Mouse (Mus musculus) neural tube, embryonic 15.5 days (tissue): ENCODE results near the gene Slc29a4. TPM values are rescaled to one million over a fixed set of nuclear protein-coding genes. Genes with fewer than 3 reads are reported as not detected.

Source experiments
- ATAC-seq: fragments of 200-750 bp; cut with Nextera tagmentation; 2 replicates; pipeline ENCODE4 v1.8.0; 2017; ENCODE audit warnings: mild to moderate bottlenecking, moderate TSS enrichment, moderate library complexity; ENCODE audit not compliant: low FRiP score
- H3K27ac ChIP-seq: fragments of 300-500 bp; sonication (generic); replicated peaks from 2 replicates; pipeline ENCODE4 v1.5.1; 2015; ENCODE audit warnings: mild to moderate bottlenecking, inconsistent platforms
- H3K27me3 ChIP-seq: fragments of 300-500 bp; sonication (generic); replicated peaks from 2 replicates; pipeline ENCODE4 v1.6.1; 2015; ENCODE audit warnings: inconsistent platforms
- H3K36me3 ChIP-seq: fragments of 300-500 bp; sonication (generic); 2 replicates; pipeline ENCODE4 v1.6.1; 2015; ENCODE audit warnings: inconsistent platforms
- H3K4me1 ChIP-seq: fragments of 300-500 bp; sonication (generic); 2 replicates; pipeline ENCODE4 v1.6.1; 2015; ENCODE audit warnings: inconsistent platforms
- H3K4me2 ChIP-seq: fragments of 300-500 bp; sonication (generic); 2 replicates; pipeline ENCODE4 v1.6.1; 2015; ENCODE audit warnings: inconsistent platforms, mild to moderate bottlenecking, moderate library complexity
- H3K4me3 ChIP-seq: fragments of 300-500 bp; sonication (generic); replicated peaks from 2 replicates; pipeline ENCODE4 v1.5.1; 2015; ENCODE audit warnings: mild to moderate bottlenecking, inconsistent platforms
- H3K9ac ChIP-seq: fragments of 300-500 bp; sonication (generic); replicated peaks from 2 replicates; pipeline ENCODE4 v1.6.1; 2015; ENCODE audit warnings: mild to moderate bottlenecking, inconsistent platforms
- H3K9me3 ChIP-seq: fragments of 300-500 bp; sonication (generic); replicated peaks from 2 replicates; pipeline ENCODE4 v1.6.1; 2016; ENCODE audit warnings: inconsistent platforms
- WGBS: fragments of 180-500 bp; shearing (Covaris S2); methylation state at CpG from one replicate; pipeline ENCODE4 v1.1.7; 2015; ENCODE audit warnings: mixed read lengths; 5-methylcytosine and 5-hydroxymethylcytosine counted together
- polyA plus RNA-seq: library from polyadenylated mRNA; unstranded; fragments of >200 nt; fragmentation: Nextera tagmentation; extraction: Ambion mirVana; gene quantifications from 2 replicates; pipeline ENCODE4 v1.2.1, GENCODE M21; 2015

The Slc29a4 gene
- 72.5 and 82.4 TPM in 2 replicates for polyA plus RNA-seq

DNA sequence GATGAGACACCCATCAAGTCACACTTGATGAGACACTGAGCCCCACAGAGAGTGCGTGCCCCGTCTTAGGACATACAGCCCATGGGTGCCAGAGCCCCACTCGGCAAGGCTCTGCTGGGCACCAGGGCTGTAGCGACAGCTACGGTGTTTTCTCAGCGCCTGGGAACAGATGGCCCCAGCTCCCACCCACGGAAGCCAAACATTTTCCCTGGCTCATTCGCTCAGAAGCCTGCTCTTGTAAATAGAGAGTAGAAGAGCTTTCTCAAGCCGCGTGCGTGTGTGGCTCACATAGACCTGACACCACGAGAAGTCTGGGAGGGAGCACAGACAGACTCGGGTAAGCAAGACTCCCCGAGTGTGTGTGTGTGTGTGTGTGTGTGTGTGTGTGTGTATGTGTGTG is at the start of gene Slc29a4:
TSS of gene Slc29a4 (plus strand) at position 265 of the 400 bp plus-strand sequence.
- H3K4me2 ChIP-seq = no peak within 1 kb of the TSS
- ATAC-seq = no peak
- no peak within 1 kb of the TSS for H3K9ac ChIP-seq
- no peaks in the 10 kb centered on the region for H3K36me3 ChIP-seq
- no peaks in the 10 kb centered on the region for H3K9me3 ChIP-seq
- 41% methylated on average over 14 of the region's 14 CpGs for WGBS
- H3K27ac ChIP-seq = peak within 1 kb of the TSS; percentile 18; the same call in 1 of the 2 replicates
- peaks cover 29% of the 10 kb centered on the region for H3K4me1 ChIP-seq
- H3K4me3 ChIP-seq = no peak within 1 kb of the TSS
- 0 out of 2 replicates have a peak, but pooled peaks cover 3% of the 10 kb centered on the region for H3K27me3 ChIP-seq

DNA sequence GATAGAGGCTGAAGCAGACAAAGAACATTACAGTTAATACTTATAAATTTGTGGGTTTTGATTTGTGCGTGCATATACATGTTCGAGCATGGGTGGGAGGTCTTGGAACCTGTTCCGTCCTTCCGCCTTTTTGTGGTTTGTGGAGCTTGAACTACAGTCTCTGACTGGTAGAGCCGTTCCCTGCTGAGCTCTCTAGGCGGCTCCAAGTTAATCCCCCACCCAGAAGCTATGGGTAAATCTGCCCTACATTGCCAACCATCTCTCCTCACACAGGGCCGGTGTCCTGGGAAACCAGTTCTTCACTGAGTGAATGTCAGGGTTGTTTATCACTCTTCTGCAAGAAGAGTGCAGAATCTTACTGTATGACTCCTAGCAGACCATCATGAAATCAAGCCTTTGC is 44.1 kb upstream of the Slc29a4 start:
- H3K36me3 ChIP-seq = peaks cover 13% of the 10 kb centered on the region
- no peak overlapping the region for H3K9ac ChIP-seq
- H3K27me3 ChIP-seq = no peaks in the 10 kb centered on the region
- H3K9me3 ChIP-seq = peaks cover 5% of the 10 kb centered on the region; the same call in 1 of the 2 replicates
- no peak overlapping the region for H3K4me3 ChIP-seq
- peak overlapping the region; percentile 54; the same call in 1 of the 2 replicates for H3K27ac ChIP-seq
- no peak for ATAC-seq
- H3K4me2 ChIP-seq = no peak overlapping the region
- 67% methylated on average over 7 of the region's 7 CpGs for WGBS
- H3K4me1 ChIP-seq = peaks cover 17% of the 10 kb centered on the region

DNA sequence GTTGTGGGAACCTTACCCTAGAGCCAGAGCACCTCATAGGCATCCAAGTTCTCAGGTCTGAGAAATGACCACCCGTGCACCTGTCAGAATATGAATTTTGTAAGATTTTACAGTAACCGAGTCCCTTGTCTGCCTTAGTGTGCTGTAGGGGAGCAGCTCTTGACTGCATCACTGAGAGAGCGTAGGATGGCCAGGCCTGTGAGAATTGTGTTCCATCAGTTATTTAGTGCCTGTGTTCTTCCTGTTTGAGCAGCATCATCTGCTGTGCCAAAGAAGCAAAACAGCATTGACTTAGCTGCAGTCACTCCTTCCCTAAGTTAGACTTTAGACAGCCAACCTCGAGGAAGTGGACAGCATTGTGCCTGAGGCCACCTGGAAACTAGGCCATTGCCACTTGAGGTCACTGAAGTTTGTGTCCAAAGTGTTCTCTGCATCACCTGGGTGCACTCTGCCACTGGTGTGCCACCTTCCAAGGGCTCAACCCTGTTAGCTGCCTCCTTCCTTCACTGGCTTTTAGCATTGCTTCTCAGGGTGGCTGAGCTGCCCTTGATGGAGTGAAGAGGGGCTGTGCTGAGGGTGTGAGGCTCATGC is 42.8 kb upstream of the Slc29a4 start:
- peaks cover 17% of the 10 kb centered on the region for H3K4me1 ChIP-seq
- peaks cover 5% of the 10 kb centered on the region; the same call in 1 of the 2 replicates for H3K9me3 ChIP-seq
- H3K36me3 ChIP-seq = peaks cover 7% of the 10 kb centered on the region; the same call in 1 of the 2 replicates
- no peak overlapping the region for H3K9ac ChIP-seq
- no peak overlapping the region for H3K4me2 ChIP-seq
- no peaks in the 10 kb centered on the region for H3K27me3 ChIP-seq
- no peak overlapping the region for H3K4me3 ChIP-seq
- WGBS = 93% methylated on average over 4 of the region's 4 CpGs
- no peak overlapping the region for H3K27ac ChIP-seq
- no peak for ATAC-seq

DNA sequence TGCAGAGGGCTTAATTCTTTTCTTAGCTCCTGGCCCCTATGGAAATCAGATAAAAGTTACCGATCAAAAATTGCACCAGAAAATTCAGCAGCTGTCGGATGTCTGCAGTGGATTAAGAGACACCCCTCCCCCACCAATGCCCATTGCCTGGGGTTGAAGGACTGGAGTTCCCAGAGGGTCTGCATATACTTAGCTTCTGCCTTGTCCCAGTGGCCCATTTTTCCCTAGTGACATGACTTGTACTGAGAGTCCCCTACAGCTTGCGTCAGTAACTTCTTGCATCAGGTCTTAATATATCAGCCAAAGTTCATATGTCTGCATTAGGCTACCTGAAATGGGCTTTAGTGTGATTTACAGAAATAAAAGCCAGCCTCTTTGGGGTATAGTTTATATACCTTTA is 41.9 kb upstream of the Slc29a4 start:
- H3K9ac ChIP-seq = no peak overlapping the region
- no peaks in the 10 kb centered on the region for H3K27me3 ChIP-seq
- WGBS = 41% methylated on average over 3 of the region's 3 CpGs
- peaks cover 4% of the 10 kb centered on the region; the same call in 1 of the 2 replicates for H3K36me3 ChIP-seq
- H3K27ac ChIP-seq = peak overlapping the region; percentile 14; the same call in 1 of the 2 replicates
- peaks cover 17% of the 10 kb centered on the region for H3K4me1 ChIP-seq
- no peak overlapping the region for H3K4me2 ChIP-seq
- H3K4me3 ChIP-seq = no peak overlapping the region
- no peak for ATAC-seq
- H3K9me3 ChIP-seq = no peaks in the 10 kb centered on the region

DNA sequence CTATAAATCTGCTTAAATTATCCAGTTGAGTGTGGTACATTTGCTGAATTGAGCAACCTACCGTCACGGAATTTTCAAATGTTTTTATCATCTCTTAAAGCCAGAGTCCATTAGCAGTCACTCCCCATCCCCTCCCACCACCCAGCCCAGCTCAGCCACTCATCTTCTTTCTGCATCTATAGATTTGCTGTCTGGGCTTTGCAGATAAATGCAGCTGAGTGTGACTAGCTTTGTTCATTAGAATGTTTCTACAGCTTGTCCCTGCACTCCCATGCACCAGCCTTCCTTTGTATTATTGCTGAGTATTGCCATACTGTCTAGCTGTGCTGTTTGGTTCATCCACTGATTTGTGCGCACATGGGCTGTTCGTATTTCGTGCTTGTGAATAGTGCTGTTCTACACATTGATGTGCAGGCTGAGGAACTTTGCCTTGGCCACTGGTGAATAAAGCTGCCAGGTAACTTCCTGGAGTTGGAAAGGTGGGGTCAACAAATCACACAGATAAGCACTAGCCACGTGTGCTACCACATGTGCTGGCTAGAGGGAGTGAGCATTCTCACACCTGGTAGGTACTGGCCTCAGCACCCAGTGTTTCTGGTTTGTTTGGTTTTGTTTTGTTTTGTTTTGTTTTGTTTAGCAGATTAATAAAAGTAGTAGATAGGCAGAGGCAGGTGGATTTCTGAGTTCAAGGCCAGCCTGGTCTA is 41.4 kb upstream of the Slc29a4 start:
- H3K9ac ChIP-seq = no peak overlapping the region
- H3K36me3 ChIP-seq = peaks cover 8% of the 10 kb centered on the region
- H3K4me2 ChIP-seq = no peak overlapping the region
- no peaks in the 10 kb centered on the region for H3K27me3 ChIP-seq
- peaks cover 17% of the 10 kb centered on the region for H3K4me1 ChIP-seq
- WGBS = 67% methylated on average over 6 of the region's 6 CpGs
- H3K9me3 ChIP-seq = no peaks in the 10 kb centered on the region
- H3K4me3 ChIP-seq = no peak overlapping the region
- no peak for ATAC-seq
- H3K27ac ChIP-seq = peak overlapping the region; percentile 14

DNA sequence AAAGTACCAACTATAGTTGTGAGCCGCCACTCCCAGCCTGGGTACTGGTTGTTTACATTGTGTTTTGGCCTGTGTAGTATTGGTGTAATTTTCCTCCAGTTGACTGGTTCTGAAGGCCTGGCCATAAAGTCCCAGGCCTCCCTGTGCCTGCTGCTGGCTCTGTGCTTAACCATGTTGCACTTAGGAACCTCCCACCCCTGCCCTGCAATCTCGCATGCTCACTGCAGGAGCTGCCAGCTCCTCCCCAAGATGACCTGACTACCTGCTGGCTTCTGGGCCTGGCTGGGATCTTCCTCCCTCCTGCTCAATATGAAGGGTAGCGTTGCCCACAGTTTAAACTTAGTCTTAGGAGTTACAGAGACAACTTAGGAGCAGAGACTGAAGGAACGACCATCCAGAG is 40.0 kb upstream of the Slc29a4 start:
- H3K4me2 ChIP-seq = no peak overlapping the region
- ATAC-seq = no peak
- peaks cover 17% of the 10 kb centered on the region for H3K4me1 ChIP-seq
- no peaks in the 10 kb centered on the region for H3K27me3 ChIP-seq
- WGBS = 57% methylated on average over 4 of the region's 4 CpGs
- H3K36me3 ChIP-seq = peaks cover 21% of the 10 kb centered on the region
- H3K4me3 ChIP-seq = no peak overlapping the region
- no peak overlapping the region; the same call in 1 of the 2 replicates for H3K27ac ChIP-seq
- no peak overlapping the region for H3K9ac ChIP-seq
- H3K9me3 ChIP-seq = no peaks in the 10 kb centered on the region

DNA sequence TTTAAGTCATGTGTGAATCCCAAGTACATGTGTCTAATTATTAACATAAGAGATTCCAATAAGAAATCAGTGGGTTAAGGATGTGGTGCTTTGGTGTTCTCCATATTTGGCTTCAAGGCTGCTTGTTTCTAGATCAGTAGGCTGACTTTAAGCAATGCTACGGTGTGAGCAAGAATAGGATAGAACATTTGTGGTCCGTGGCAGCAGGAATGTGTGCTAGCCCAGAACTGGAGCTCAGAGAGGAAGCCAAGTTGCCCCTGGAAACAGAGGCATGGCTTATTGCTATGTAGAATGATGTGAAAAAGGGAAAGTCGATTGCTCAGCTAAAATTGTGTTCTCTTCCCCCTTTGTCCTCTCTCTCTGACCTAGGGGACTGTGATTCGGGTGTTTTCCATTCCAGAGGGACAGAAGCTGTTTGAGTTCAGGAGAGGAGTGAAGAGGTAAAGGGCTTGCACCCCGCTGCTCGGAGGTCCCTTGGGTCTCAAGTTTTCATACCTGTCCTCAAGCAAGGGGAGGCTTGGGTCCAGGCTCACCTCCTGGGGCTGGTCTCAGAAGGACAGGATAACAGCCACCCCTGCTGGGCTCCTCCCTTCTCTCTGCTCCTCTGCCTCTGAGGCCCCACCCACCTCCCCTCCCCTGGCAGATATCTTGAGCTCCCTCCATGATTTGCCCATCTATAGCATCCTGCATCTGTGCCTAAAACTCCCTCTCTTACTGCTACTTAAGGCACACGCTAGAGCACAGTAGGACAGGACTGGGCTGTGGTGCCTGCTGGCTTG is 31.5 kb upstream of the Slc29a4 start:
- H3K4me2 ChIP-seq = no peak overlapping the region
- WGBS = 72% methylated on average over 7 of the region's 7 CpGs
- H3K9ac ChIP-seq = no peak overlapping the region
- H3K9me3 ChIP-seq = no peaks in the 10 kb centered on the region
- H3K4me1 ChIP-seq = no peaks in the 10 kb centered on the region
- H3K27ac ChIP-seq = no peak overlapping the region
- no peaks in the 10 kb centered on the region for H3K27me3 ChIP-seq
- H3K36me3 ChIP-seq = peaks cover 94% of the 10 kb centered on the region
- no peak for ATAC-seq
- H3K4me3 ChIP-seq = no peak overlapping the region

DNA sequence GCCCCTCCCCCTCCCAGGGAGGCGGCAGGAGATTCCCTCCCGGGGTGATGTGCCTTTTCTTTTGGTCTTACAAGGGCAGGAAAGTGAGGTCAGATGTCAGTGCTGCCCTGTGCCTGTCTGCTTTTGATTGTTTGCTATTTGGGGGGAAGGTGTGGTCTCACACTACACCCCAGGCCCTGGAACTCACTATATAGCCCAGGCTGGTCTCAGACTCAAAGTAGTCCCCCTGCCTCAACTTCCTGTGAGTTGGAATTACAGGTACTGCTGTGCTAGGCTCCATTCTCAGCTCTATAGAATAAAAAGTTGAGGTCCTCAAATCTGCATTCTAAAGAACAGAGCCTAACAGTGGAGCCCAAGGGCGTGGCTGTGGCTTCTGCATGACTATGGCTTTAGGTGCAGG is 24.4 kb upstream of the Slc29a4 start:
- H3K4me3 ChIP-seq = no peak overlapping the region
- peaks cover under 1% of the 10 kb centered on the region for H3K4me1 ChIP-seq
- H3K9ac ChIP-seq = no peak overlapping the region
- peaks cover 73% of the 10 kb centered on the region for H3K36me3 ChIP-seq
- no peaks in the 10 kb centered on the region for H3K9me3 ChIP-seq
- 34% methylated on average over 3 of the region's 3 CpGs for WGBS
- no peak overlapping the region for H3K4me2 ChIP-seq
- H3K27me3 ChIP-seq = no peaks in the 10 kb centered on the region
- H3K27ac ChIP-seq = no peak overlapping the region
- no peak for ATAC-seq

DNA sequence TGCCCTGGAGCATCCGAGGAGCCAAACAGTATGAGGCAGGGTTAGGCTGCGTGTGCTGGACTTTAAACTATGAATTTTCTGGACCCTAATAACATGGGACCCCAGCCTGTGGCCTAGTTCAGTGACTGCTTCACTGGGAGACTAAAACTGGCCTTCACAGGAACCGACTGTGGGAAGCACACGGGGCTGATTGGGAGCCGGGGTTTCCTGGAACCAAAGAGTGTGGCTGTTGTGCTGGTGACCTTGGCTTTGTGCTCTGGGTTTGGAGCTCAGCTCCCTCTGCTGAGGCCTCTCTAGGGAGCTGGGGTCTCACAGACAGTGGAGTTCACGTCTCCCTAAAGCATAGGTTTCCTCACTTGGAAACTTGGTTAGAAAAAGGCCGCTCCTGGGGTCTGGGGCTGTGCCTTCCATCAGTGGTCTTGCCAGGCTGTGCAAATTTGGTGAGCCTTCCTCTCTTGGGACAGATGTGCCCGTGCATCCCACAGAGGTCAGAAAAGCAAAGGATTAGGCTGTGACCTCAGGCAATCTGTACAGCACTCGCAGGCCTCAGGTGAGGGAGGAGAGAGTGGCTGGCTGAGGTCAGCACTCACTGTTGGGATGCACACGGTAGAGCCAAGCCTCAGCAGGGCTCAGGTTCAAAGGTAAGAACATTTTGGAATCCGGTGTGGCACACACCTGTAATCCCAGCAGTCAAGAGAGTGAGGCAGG is 23.6 kb upstream of the Slc29a4 start:
- Histone ChIP-seq H3K4me2 (no peak overlapping the region), H3K4me1 (peaks cover 4% of the 10 kb centered on the region), H3K4me3 (no peak overlapping the region), H3K9me3 (no peaks in the 10 kb centered on the region), H3K27me3 (no peaks in the 10 kb centered on the region), H3K9ac (no peak overlapping the region), H3K27ac (no peak overlapping the region), H3K36me3 (peaks cover 65% of the 10 kb centered on the region)
- ATAC-seq = no peak
- 93% methylated on average over 11 of the region's 11 CpGs for WGBS

DNA sequence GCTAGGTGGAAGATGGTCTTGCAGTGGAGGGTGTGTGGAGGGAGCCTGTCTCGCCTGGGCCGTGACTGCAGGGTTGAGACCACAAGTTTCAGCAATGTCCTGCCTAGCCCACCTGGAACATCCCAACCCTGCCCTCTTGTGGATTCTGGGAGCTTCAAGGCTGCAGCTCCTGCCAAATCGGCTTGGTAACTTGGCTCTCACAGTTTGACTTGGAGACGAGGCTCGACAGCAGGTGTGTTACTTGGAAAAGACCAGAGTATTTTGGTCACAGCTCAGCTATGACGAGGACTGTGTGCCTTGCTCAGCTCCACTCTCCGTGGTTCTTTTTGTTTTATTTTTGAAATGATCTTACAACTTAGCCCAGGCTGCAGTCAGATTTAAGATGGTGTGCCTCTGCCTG is 22.6 kb upstream of the Slc29a4 start:
- Histone ChIP-seq H3K27ac (no peak overlapping the region), H3K4me1 (peaks cover 4% of the 10 kb centered on the region), H3K36me3 (peaks cover 56% of the 10 kb centered on the region), H3K9ac (no peak overlapping the region), H3K4me3 (no peak overlapping the region), H3K9me3 (no peaks in the 10 kb centered on the region), H3K4me2 (no peak overlapping the region), H3K27me3 (no peaks in the 10 kb centered on the region)
- ATAC-seq = no peak
- 81% methylated on average over 7 of the region's 7 CpGs for WGBS

DNA sequence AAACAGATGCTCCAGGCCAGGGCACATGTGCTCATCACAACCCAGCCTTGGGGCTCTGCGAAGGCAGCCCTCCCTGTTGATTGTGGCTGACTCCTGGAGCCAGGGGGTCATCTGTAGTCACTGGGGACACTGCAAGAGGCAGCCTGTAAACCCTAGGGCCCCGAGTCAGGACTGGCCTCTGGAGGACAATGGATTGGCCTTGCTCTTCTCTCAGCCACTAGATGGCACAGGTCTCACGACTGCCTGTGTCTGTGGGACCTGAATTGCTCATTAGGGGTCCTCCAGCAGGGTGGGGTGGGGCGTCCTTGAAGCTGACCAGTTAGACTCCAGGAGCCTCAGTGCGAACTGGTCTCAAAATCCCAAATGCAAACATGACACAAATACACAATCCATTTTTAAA is 19.2 kb upstream of the Slc29a4 start:
- 24% methylated on average over 5 of the region's 5 CpGs for WGBS
- Histone ChIP-seq H3K36me3 (peaks cover 25% of the 10 kb centered on the region), H3K27ac (no peak overlapping the region), H3K4me2 (no peak overlapping the region), H3K4me1 (peaks cover 4% of the 10 kb centered on the region), H3K27me3 (no peaks in the 10 kb centered on the region), H3K9ac (no peak overlapping the region), H3K4me3 (no peak overlapping the region), H3K9me3 (no peaks in the 10 kb centered on the region)
- ATAC-seq = peak; percentile 53; the same call in 1 of the 2 replicates
